In genomic region chr9:40391852-40392695, GRCm38 (mm10) we compare ENCODE assay signal across 8 mouse cellular contexts.
DNase-seq lines count a peak whose midpoint lies in the region; ATAC-seq lines count a peak whose summit lies in the region.

No protein-coding gene starts in this region.

- peak overlapping the region; percentile 59; the same call in 1 of the 2 replicates for H3K27ac ChIP-seq in embryonic facial prominence, embryonic 12.5 days
- H3K27ac ChIP-seq in hindbrain, embryonic 12.5 days, result peak overlapping the region; percentile 89
- peak overlapping the region; percentile 69 for H3K27ac ChIP-seq in limb, embryonic 12.5 days

- H3K4me1 ChIP-seq in embryonic facial prominence, embryonic 12.5 days, result peaks cover 21% of the 10 kb centered on the region
- H3K4me1 ChIP-seq in hindbrain, embryonic 12.5 days, result peaks cover 25% of the 10 kb centered on the region
- H3K4me1 ChIP-seq in limb, embryonic 12.5 days (replicated peaks), result peaks cover 16% of the 10 kb centered on the region

- H3K36me3 ChIP-seq in embryonic facial prominence, embryonic 12.5 days, result no peaks in the 10 kb centered on the region
- H3K36me3 ChIP-seq in hindbrain, embryonic 12.5 days, result no peaks in the 10 kb centered on the region
- no peaks in the 10 kb centered on the region for H3K36me3 ChIP-seq in limb, embryonic 12.5 days

- no peaks in the 10 kb centered on the region for H3K9me3 ChIP-seq in embryonic facial prominence, embryonic 12.5 days
- no peaks in the 10 kb centered on the region for H3K9me3 ChIP-seq in hindbrain, embryonic 12.5 days (replicated peaks)
- no peaks in the 10 kb centered on the region for H3K9me3 ChIP-seq in limb, embryonic 12.5 days

- H3K27me3 ChIP-seq in embryonic facial prominence, embryonic 12.5 days, result no peaks in the 10 kb centered on the region; the same call in 1 of the 2 replicates
- no peaks in the 10 kb centered on the region for H3K27me3 ChIP-seq in hindbrain, embryonic 12.5 days
- H3K27me3 ChIP-seq in limb, embryonic 12.5 days, result no peaks in the 10 kb centered on the region

- 0 out of 2 replicates have a peak overlapping the region, but pooled peaks have one; percentile 15 for H3K4me3 ChIP-seq in embryonic facial prominence, embryonic 12.5 days
- peak overlapping the region; percentile 16 for H3K4me3 ChIP-seq in hindbrain, embryonic 12.5 days
- H3K4me3 ChIP-seq in limb, embryonic 12.5 days (replicated peaks), result peak overlapping the region; percentile 12

- peak; percentile 89 for ATAC-seq in embryonic facial prominence, embryonic 12.5 days (ENCODE audit: insufficient number of reproducible peaks, insufficient read depth, low FRiP score, low TSS enrichment)
- peak; percentile 95 for ATAC-seq in hindbrain, embryonic 12.5 days (ENCODE audit: low FRiP score)
- peak; percentile 64 for ATAC-seq in limb, embryonic 12.5 days (ENCODE audit: insufficient number of reproducible peaks, insufficient read depth, low FRiP score, low TSS enrichment, low read depth)
- ATAC-seq in inflammation-experienced regulatory T-cells, adult 6 months, result no peak

- 20% methylated on average over 20 of the region's 20 CpGs for WGBS in embryonic facial prominence, embryonic 12.5 days
- 17% methylated on average over 20 of the region's 20 CpGs for WGBS in hindbrain, embryonic 12.5 days
- WGBS in limb, embryonic 12.5 days, result 23% methylated on average over 20 of the region's 20 CpGs

- peak overlapping the region; percentile 25; the same call in 1 of the 2 replicates for H3K9ac ChIP-seq in embryonic facial prominence, embryonic 12.5 days
- peak overlapping the region; percentile 54 for H3K9ac ChIP-seq in hindbrain, embryonic 12.5 days
- peak overlapping the region; percentile 27; the same call in 1 of the 2 replicates for H3K9ac ChIP-seq in limb, embryonic 12.5 days (replicated peaks)

- peak overlapping the region; percentile 45 for H3K4me2 ChIP-seq in embryonic facial prominence, embryonic 12.5 days (replicated peaks)
- peak overlapping the region; percentile 51 for H3K4me2 ChIP-seq in hindbrain, embryonic 12.5 days (replicated peaks)
- H3K4me2 ChIP-seq in limb, embryonic 12.5 days, result peak overlapping the region; percentile 48

- DNase-seq in adrenal gland, adult (ENCODE audit: inconsistent age in 2 of 2, low spot score in 1 of 2), result peak; percentile 82 to 89
- DNase-seq in adrenal gland, adult 18-20 months (ENCODE audit: low spot score in 2 of 2), result no peak
- peak; percentile 83 for DNase-seq in R1 (ENCODE audit: low read depth, low spot score)
- DNase-seq in retina, postnatal 1 day, result peak; percentile 80

Comparison
In these comparisons a context has a peak if more than half of its experiments do, and no peak if none do; other contexts are left out.
1. DNase-seq: peak in adrenal gland, adult (2 of 2), R1 (single experiment) and retina, postnatal 1 day (single experiment); none in adrenal gland, adult 18-20 months (0 of 2).
2. Peak in every context shown above with its lines, with median percentiles within 50 percentile points of each other: H3K27ac ChIP-seq, H3K4me2 ChIP-seq, H3K4me3 ChIP-seq and H3K9ac ChIP-seq.